Mouse (Mus musculus) naive thymus-derived CD4-positive, alpha-beta T cell, adult 5 months (primary cell): Measurements from ENCODE around the gene Hipk3. TPM values are rescaled to one million over a fixed set of nuclear protein-coding genes. Genes with fewer than 3 reads are reported as not detected.

ENCODE experiments used
- polyA plus RNA-seq: library from polyadenylated mRNA; unstranded; fragments of 100-300 nt; shearing (Covaris generic); gene quantifications from one replicate; pipeline ENCODE4 v1.2.1, GENCODE M21; 2017

The Hipk3 gene
- 48.8 TPM for polyA plus RNA-seq

DNA sequence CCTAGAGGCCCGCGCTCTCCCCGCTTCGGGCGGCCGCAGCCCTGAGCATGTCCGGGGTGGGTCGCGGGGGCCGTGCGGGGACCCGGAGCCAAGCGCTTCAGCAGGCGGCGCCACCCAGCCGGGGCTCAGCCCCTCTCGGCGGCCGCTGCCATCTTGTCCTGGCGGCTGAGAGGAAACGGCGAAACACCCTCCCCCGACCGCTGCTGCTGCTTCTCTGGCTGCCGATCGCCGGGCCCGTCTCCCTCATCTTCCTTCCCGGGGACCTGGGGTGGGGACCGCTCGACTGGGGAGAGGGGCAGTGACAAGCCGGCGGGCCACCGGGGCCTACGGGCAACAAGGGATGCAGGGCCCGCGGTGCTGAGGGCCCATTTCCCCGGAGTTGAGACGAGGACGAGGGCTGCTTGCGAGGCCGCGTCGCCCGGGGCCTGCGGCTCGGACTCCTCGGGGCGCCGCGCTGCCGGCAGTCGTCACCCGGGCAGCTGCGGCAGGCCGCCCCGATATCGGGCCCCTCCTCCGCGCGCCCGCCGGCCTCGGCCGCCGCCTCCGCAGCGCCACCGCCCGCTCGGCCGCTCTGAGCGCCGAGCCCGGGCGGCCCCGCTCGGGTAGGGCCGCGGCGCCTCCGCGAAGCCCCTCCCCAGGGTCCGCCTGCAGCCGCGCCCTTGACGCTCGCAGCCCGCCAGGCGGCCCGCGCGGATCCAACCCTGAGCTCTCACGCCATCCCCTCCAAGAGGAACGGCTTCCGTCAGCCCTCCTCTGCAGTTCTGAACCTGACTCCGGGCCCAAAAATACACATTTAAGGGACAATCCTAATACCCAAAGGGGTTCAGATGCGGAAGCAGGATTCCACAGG lies at the start of gene Hipk3:
Gene Hipk3, minus strand, starts transcription at position 496 of the 850 bp plus-strand sequence.

GRCm38 (mm10) chr2:104410963-104411545 lies 83.2 kb downstream of the Hipk3 start, which contains the start of gene D430041D05Rik:
TSS of gene D430041D05Rik (minus strand) at chr2:104411013.

Other genes starting within 250 kb of the Hipk3 start
- gene D430041D05Rik, start 83.4 kb downstream of the Hipk3 start, polyA plus RNA-seq = not detected
- gene Cstf3, start 96.1 kb upstream of the Hipk3 start, polyA plus RNA-seq = 40.1 TPM
- gene Tcp11l1, start 217.7 kb upstream of the Hipk3 start, polyA plus RNA-seq = not detected
- 0.31 TPM for gene Pin1rt1, start 221.9 kb upstream of the Hipk3 start, polyA plus RNA-seq
- not detected for gene Depdc7, start 248.4 kb upstream of the Hipk3 start, polyA plus RNA-seq